Mouse (Mus musculus) intestine, embryonic 15.5 days (tissue): Measurements from ENCODE around the gene Ankfn1. TPM values are rescaled to one million over a fixed set of nuclear protein-coding genes. Genes with fewer than 3 reads are reported as not detected.

Experiments
- ATAC-seq: fragments of 200-750 bp; cut with Nextera tagmentation; 2 replicates; pipeline ENCODE4 v1.8.0; 2017; ENCODE audit warnings: moderate TSS enrichment, moderate library complexity
- H3K27ac ChIP-seq: fragments of 300-500 bp; sonication (generic); 2 replicates; pipeline ENCODE4 v1.5.1; 2015; ENCODE audit warnings: mild to moderate bottlenecking, inconsistent platforms
- H3K27me3 ChIP-seq: fragments of 300-500 bp; sonication (generic); replicated peaks from 2 replicates; pipeline ENCODE4 v1.6.1; 2015; ENCODE audit warnings: inconsistent platforms
- H3K36me3 ChIP-seq: fragments of 300-500 bp; sonication (generic); 2 replicates; pipeline ENCODE4 v1.6.1; 2015; ENCODE audit warnings: inconsistent platforms
- H3K4me1 ChIP-seq: fragments of 300-500 bp; sonication (generic); replicated peaks from 2 replicates; pipeline ENCODE4 v1.6.1; 2015; ENCODE audit warnings: inconsistent platforms
- H3K4me2 ChIP-seq: fragments of 300-500 bp; sonication (generic); replicated peaks from 2 replicates; pipeline ENCODE4 v1.6.1; 2015; ENCODE audit warnings: mild to moderate bottlenecking, inconsistent platforms
- H3K4me3 ChIP-seq: fragments of 300-500 bp; sonication (generic); replicated peaks from 2 replicates; pipeline ENCODE4 v1.5.1; 2015; ENCODE audit warnings: inconsistent platforms
- H3K9ac ChIP-seq: fragments of 300-500 bp; sonication (generic); 2 replicates; pipeline ENCODE4 v1.6.1; 2015; ENCODE audit warnings: inconsistent platforms
- H3K9me3 ChIP-seq: fragments of 300-500 bp; sonication (generic); 2 replicates; pipeline ENCODE4 v1.6.1; 2016; ENCODE audit warnings: inconsistent platforms
- WGBS: fragments of 180-500 bp; shearing (Covaris S2); methylation state at CpG from one replicate; pipeline ENCODE4 v1.1.7; 2015; 5-methylcytosine and 5-hydroxymethylcytosine counted together
- polyA plus RNA-seq: library from polyadenylated mRNA; unstranded; fragments of >200 nt; fragmentation: Nextera tagmentation; extraction: Ambion mirVana; gene quantifications from 2 replicates; pipeline ENCODE4 v1.2.1, GENCODE M21; 2015

Gene Ankfn1
- polyA plus RNA-seq, 1 experiment from 2014 or later, result 0.11 TPM

DNA sequence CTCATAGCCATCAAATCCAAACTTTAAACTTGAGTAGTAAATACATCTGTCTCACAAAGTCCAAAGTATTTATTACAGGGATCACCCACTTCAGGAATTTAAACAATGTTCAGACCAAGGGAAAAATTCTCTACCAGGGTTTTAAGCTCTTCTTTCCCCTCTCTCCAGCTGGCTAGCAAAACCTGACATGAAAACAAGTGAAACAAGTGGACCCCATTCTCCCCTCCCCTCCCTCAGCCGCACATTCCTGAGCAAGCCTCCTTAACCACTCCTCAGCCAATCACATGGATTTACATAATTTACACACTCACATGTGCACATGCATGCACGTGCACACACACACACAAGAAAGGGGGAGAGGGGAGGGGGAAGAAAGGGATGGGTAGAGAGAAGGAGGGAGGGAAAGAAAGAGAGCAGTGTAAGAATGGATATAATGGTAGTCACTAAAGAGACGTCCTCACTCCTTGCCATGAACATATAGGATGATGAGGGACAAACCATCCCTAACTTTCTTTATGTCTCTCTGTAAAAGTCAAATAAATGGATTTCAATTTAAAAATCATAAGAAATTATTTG lies 104.9 kb downstream of the Ankfn1 start:
- H3K4me3 ChIP-seq, result no peak overlapping the region
- H3K36me3 ChIP-seq, result no peaks in the 10 kb centered on the region
- H3K4me1 ChIP-seq, result peaks cover 3% of the 10 kb centered on the region; the same call in 1 of the 2 replicates
- H3K4me2 ChIP-seq, result no peak overlapping the region
- no peak overlapping the region for H3K9ac ChIP-seq
- H3K27me3 ChIP-seq, result no peaks in the 10 kb centered on the region
- 36% methylated on average over 3 of the region's 3 CpGs for WGBS
- peak; percentile 36; the same call in 1 of the 2 replicates for ATAC-seq
- H3K27ac ChIP-seq, result no peak overlapping the region
- no peaks in the 10 kb centered on the region for H3K9me3 ChIP-seq

- H3K9me3 ChIP-seq, result no peaks in the 10 kb centered on the region
- H3K27ac ChIP-seq, result no peak overlapping the region
- WGBS, result 73% methylated on average over 14 of the region's 14 CpGs
- no peaks in the 10 kb centered on the region for H3K4me1 ChIP-seq
- H3K27me3 ChIP-seq, result no peaks in the 10 kb centered on the region
- H3K4me2 ChIP-seq, result no peak overlapping the region
- no peaks in the 10 kb centered on the region for H3K36me3 ChIP-seq
- H3K4me3 ChIP-seq, result no peak overlapping the region
- ATAC-seq, result no peak
- H3K9ac ChIP-seq, result no peak overlapping the region
These were observed 112.1 kb downstream of the Ankfn1 start for GRCm38 (mm10) chr11:89665170-89665880.

DNA sequence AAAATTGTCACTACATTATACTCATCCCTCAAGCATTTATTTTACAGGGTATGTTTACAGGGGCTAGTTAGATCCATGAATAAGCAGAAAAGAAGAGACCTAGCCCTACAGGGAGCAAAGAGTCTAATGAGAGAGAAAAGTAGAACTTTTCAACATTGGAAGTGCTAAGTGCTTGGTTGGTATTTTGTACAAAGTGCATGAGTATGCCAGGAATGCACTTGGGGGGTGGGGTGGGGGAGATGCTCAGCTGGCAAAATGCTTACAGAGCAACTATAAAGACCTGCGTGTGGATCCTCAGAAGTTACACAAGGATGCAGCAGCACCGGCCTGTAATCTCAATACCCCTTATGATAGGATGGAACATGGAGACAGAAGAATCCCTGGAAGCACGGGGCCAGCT lies 118.4 kb downstream of the Ankfn1 start:
- no peak for ATAC-seq
- no peak overlapping the region for H3K9ac ChIP-seq
- no peaks in the 10 kb centered on the region for H3K4me1 ChIP-seq
- H3K27ac ChIP-seq, result no peak overlapping the region
- no peak overlapping the region for H3K4me2 ChIP-seq
- no peaks in the 10 kb centered on the region for H3K27me3 ChIP-seq
- no peak overlapping the region for H3K4me3 ChIP-seq
- H3K36me3 ChIP-seq, result no peaks in the 10 kb centered on the region
- H3K9me3 ChIP-seq, result no peaks in the 10 kb centered on the region
- WGBS, result 68% methylated on average over 3 of the region's 3 CpGs

GRCm38 (mm10) chr11:89656556-89656955 lies 120.9 kb downstream of the Ankfn1 start:
- Histone ChIP-seq H3K4me1 (no peaks in the 10 kb centered on the region), H3K9me3 (no peaks in the 10 kb centered on the region), H3K9ac (no peak overlapping the region), H3K36me3 (no peaks in the 10 kb centered on the region), H3K4me3 (no peak overlapping the region), H3K4me2 (no peak overlapping the region), H3K27me3 (no peaks in the 10 kb centered on the region), H3K27ac (no peak overlapping the region)
- ATAC-seq, result no peak

DNA sequence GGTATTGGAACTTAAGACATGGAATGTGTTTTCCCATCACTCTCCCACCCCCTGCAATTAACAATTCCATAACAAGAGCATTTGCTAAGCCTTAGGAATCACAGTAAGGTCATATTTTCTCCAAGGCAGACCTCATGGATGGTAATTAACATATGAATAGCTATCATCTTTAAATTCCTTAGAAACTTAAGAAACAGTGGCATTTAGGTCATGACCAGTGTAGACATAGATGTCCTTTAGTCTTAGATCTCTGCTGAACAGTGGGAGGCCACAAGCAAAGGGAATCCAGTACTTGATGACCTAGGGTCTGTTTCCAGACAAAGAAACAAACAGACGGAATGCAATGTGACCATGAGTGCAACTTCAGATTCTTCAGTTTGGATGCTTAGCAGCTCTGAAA lies 141.7 kb downstream of the Ankfn1 start:
- no peak overlapping the region for H3K27ac ChIP-seq
- H3K9me3 ChIP-seq, result no peaks in the 10 kb centered on the region
- H3K4me3 ChIP-seq, result no peak overlapping the region
- 93% methylated on average over 1 of the region's 1 CpGs for WGBS
- no peaks in the 10 kb centered on the region for H3K4me1 ChIP-seq
- no peak overlapping the region for H3K4me2 ChIP-seq
- ATAC-seq, result no peak
- H3K27me3 ChIP-seq, result no peaks in the 10 kb centered on the region
- no peak overlapping the region for H3K9ac ChIP-seq
- H3K36me3 ChIP-seq, result no peaks in the 10 kb centered on the region

GRCm38 (mm10) chr11:89631315-89631714 lies 146.1 kb downstream of the Ankfn1 start:
- H3K27ac ChIP-seq, result no peak overlapping the region
- H3K27me3 ChIP-seq, result no peaks in the 10 kb centered on the region
- H3K4me3 ChIP-seq, result no peak overlapping the region
- no peak for ATAC-seq
- no peaks in the 10 kb centered on the region for H3K36me3 ChIP-seq
- H3K4me1 ChIP-seq, result no peaks in the 10 kb centered on the region
- no peaks in the 10 kb centered on the region for H3K9me3 ChIP-seq
- H3K4me2 ChIP-seq, result no peak overlapping the region
- no peak overlapping the region for H3K9ac ChIP-seq
- WGBS, result 86% methylated on average over 2 of the region's 2 CpGs

GRCm38 (mm10) chr11:89628562-89628961 lies 148.9 kb downstream of the Ankfn1 start:
- H3K4me2 ChIP-seq, result no peak overlapping the region
- no peak for ATAC-seq

GRCm38 (mm10) chr11:89627232-89627631 lies 150.2 kb downstream of the Ankfn1 start:
- Histone ChIP-seq H3K9me3 (no peaks in the 10 kb centered on the region), H3K27ac (no peak overlapping the region), H3K4me3 (no peak overlapping the region), H3K9ac (no peak overlapping the region), H3K36me3 (no peaks in the 10 kb centered on the region), H3K4me1 (no peaks in the 10 kb centered on the region), H3K27me3 (no peaks in the 10 kb centered on the region), H3K4me2 (no peak overlapping the region)
- ATAC-seq, result no peak

More at GRCm38 (mm10) chr11:89628562-89628961, 148.9 kb downstream of the Ankfn1 start:
- Histone ChIP-seq H3K4me1 (no peaks in the 10 kb centered on the region), H3K4me3 (no peak overlapping the region), H3K36me3 (no peaks in the 10 kb centered on the region), H3K27me3 (no peaks in the 10 kb centered on the region), H3K27ac (no peak overlapping the region), H3K9ac (no peak overlapping the region), H3K9me3 (no peaks in the 10 kb centered on the region)
- 69% methylated on average over 6 of the region's 6 CpGs for WGBS

GRCm38 (mm10) chr11:89623698-89624445 lies 153.6 kb downstream of the Ankfn1 start:
- no peaks in the 10 kb centered on the region for H3K4me1 ChIP-seq
- WGBS, result 85% methylated on average over 13 of the region's 13 CpGs
- ATAC-seq, result no peak
- H3K36me3 ChIP-seq, result no peaks in the 10 kb centered on the region
- no peak overlapping the region for H3K4me2 ChIP-seq
- H3K9ac ChIP-seq, result no peak overlapping the region
- H3K27ac ChIP-seq, result no peak overlapping the region
- no peaks in the 10 kb centered on the region for H3K27me3 ChIP-seq
- H3K9me3 ChIP-seq, result no peaks in the 10 kb centered on the region
- no peak overlapping the region for H3K4me3 ChIP-seq

GRCm38 (mm10) chr11:89619955-89620354 lies 157.5 kb downstream of the Ankfn1 start:
- H3K4me2 ChIP-seq, result no peak overlapping the region
- ATAC-seq, result no peak
- no peaks in the 10 kb centered on the region for H3K27me3 ChIP-seq
- no peak overlapping the region for H3K9ac ChIP-seq
- no peaks in the 10 kb centered on the region for H3K9me3 ChIP-seq
- H3K36me3 ChIP-seq, result no peaks in the 10 kb centered on the region
- H3K4me1 ChIP-seq, result no peaks in the 10 kb centered on the region
- no peak overlapping the region for H3K4me3 ChIP-seq
- no peak overlapping the region for H3K27ac ChIP-seq

- no peak overlapping the region for H3K9ac ChIP-seq
- no peak overlapping the region for H3K4me2 ChIP-seq
- no peaks in the 10 kb centered on the region for H3K4me1 ChIP-seq
- no peak overlapping the region for H3K27ac ChIP-seq
- no peak for ATAC-seq
- no peaks in the 10 kb centered on the region for H3K36me3 ChIP-seq
- no peaks in the 10 kb centered on the region for H3K27me3 ChIP-seq
- no peaks in the 10 kb centered on the region for H3K9me3 ChIP-seq
- no peak overlapping the region for H3K4me3 ChIP-seq
- 89% methylated on average over 2 of the region's 2 CpGs for WGBS
These were observed 161.6 kb downstream of the Ankfn1 start for GRCm38 (mm10) chr11:89615806-89616205.

- Histone ChIP-seq H3K27ac (no peak overlapping the region), H3K9ac (no peak overlapping the region), H3K4me2 (no peak overlapping the region), H3K4me3 (no peak overlapping the region), H3K27me3 (no peaks in the 10 kb centered on the region), H3K9me3 (no peaks in the 10 kb centered on the region), H3K4me1 (no peaks in the 10 kb centered on the region), H3K36me3 (no peaks in the 10 kb centered on the region)
- WGBS, result 72% methylated on average over 3 of the region's 3 CpGs
- no peak for ATAC-seq
These were observed 165.9 kb downstream of the Ankfn1 start for GRCm38 (mm10) chr11:89611596-89611995.
